Mouse (Mus musculus) R1 (cell line): ENCODE data around the gene Nectin2.

Experiments used
- DNase-seq: peaks from one replicate; pipeline ENCODE4 v3.0.0-alpha.2; 2018; ENCODE audit warnings: low read depth, low spot score

Gene Nectin2

GRCm38 (mm10) chr7:19690845-19691244, 59.4 kb downstream of the Nectin2 start:
- DNase-seq = no peak

- no peak for DNase-seq
Measured at GRCm38 (mm10) chr7:19688611-19689010, 61.7 kb downstream of the Nectin2 start.

- DNase-seq = no peak
Measured at GRCm38 (mm10) chr7:19688101-19688500, 62.2 kb downstream of the Nectin2 start.

- peak; percentile 92 for DNase-seq
Measured at GRCm38 (mm10) chr7:19686927-19687583, 63.2 kb downstream of the Nectin2 start.

GRCm38 (mm10) chr7:19686521-19686920, 63.8 kb downstream of the Nectin2 start:
- DNase-seq = no peak

- no peak for DNase-seq
Measured at GRCm38 (mm10) chr7:19685374-19685773, 64.9 kb downstream of the Nectin2 start.

- no peak for DNase-seq
Measured at GRCm38 (mm10) chr7:19683771-19684201, 66.5 kb downstream of the Nectin2 start.

- no peak for DNase-seq
Measured at GRCm38 (mm10) chr7:19682979-19683378, 67.3 kb downstream of the Nectin2 start.

- no peak for DNase-seq
Measured at GRCm38 (mm10) chr7:19681202-19681694, 69.0 kb downstream of the Nectin2 start, which contains the start of the genes Gm44805 and Apoc4. TSS of gene Gm44805 (minus strand) at chr7:19681423. TSS of gene Apoc4 (minus strand) at chr7:19681479.

- no peak for DNase-seq
Measured at GRCm38 (mm10) chr7:19680702-19681101, 69.6 kb downstream of the Nectin2 start.

- DNase-seq = no peak
Measured at GRCm38 (mm10) chr7:19678901-19679300, 71.4 kb downstream of the Nectin2 start.

GRCm38 (mm10) chr7:19677872-19678271, 72.4 kb downstream of the Nectin2 start, which contains the start of gene Apoc2:
TSS of gene Apoc2 (minus strand) at chr7:19677941.
- DNase-seq = no peak

GRCm38 (mm10) chr7:19676662-19677061, 73.6 kb downstream of the Nectin2 start:
- DNase-seq = no peak

GRCm38 (mm10) chr7:19675824-19676223, 74.5 kb downstream of the Nectin2 start:
- no peak for DNase-seq

- DNase-seq = no peak
Measured at GRCm38 (mm10) chr7:19673083-19673699, 77.1 kb downstream of the Nectin2 start.

- DNase-seq = no peak
Measured at GRCm38 (mm10) chr7:19671511-19671910, 78.8 kb downstream of the Nectin2 start.

- DNase-seq = peak; percentile 95
Measured at GRCm38 (mm10) chr7:19668947-19669721, 81.1 kb downstream of the Nectin2 start.

GRCm38 (mm10) chr7:19667434-19667833, 82.8 kb downstream of the Nectin2 start:
- no peak for DNase-seq

GRCm38 (mm10) chr7:19666750-19667149, 83.5 kb downstream of the Nectin2 start:
- peak; percentile 72 for DNase-seq
